10 mouse cellular contexts compared by ENCODE assay signal in genomic region chr8:83893915-83894314, GRCm38 (mm10). TPM values are rescaled to one million over a fixed set of nuclear protein-coding genes. Genes with fewer than 3 reads are reported as not detected.
DNase-seq lines count a peak whose midpoint lies in the region; ATAC-seq lines count a peak whose summit lies in the region.
"Had no signal": no experiment of that assay in that cellular context is flagged by ENCODE, and none has a peak within 500 bp of the region (broad histone marks: within the 10 kb centered on the region; RNA-seq: fewer than 3 reads in every experiment).

No protein-coding gene starts in this region.

- no peaks in the 10 kb centered on the region for H3K9me3 ChIP-seq in midbrain, embryonic 14.5 days (ENCODE audit: control insufficient read depth, low read length)
- H3K9me3 ChIP-seq in midbrain, embryonic 16.5 days (replicated peaks; ENCODE audit: control insufficient read depth, low read length, poor library complexity, severe bottlenecking) = no peaks in the 10 kb centered on the region
- H3K9me3 ChIP-seq: heart, embryonic 13.5 days; neural tube, embryonic 13.5 days had no signal

- H3K4me1 ChIP-seq in midbrain, embryonic 14.5 days (ENCODE audit: control insufficient read depth, insufficient read depth, low read length) = peaks cover 17% of the 10 kb centered on the region
- peaks cover 15% of the 10 kb centered on the region for H3K4me1 ChIP-seq in midbrain, embryonic 16.5 days (ENCODE audit: control insufficient read depth, insufficient read depth, low read length)

- H3K27me3 ChIP-seq in midbrain, embryonic 14.5 days (ENCODE audit: control insufficient read depth, insufficient read depth, low read length) = no peaks in the 10 kb centered on the region; the same call in 1 of the 2 replicates
- H3K27me3 ChIP-seq in midbrain, embryonic 16.5 days (ENCODE audit: control insufficient read depth, insufficient read depth, low read depth, low read length) = 0 out of 2 replicates have a peak, but pooled peaks cover 4% of the 10 kb centered on the region

- no peak for ATAC-seq in midbrain, embryonic 14.5 days (ENCODE audit: low FRiP score, low TSS enrichment)
- no peak for ATAC-seq in midbrain, embryonic 16.5 days

- no peak overlapping the region for H3K9ac ChIP-seq in midbrain, embryonic 14.5 days (replicated peaks; ENCODE audit: low read length)
- H3K9ac ChIP-seq in midbrain, embryonic 16.5 days (ENCODE audit: low read depth, low read length) = no peak overlapping the region
- H3K9ac ChIP-seq: heart, embryonic 13.5 days; neural tube, embryonic 13.5 days had no signal

- no peaks in the 10 kb centered on the region for H3K36me3 ChIP-seq in midbrain, embryonic 14.5 days (ENCODE audit: control insufficient read depth, insufficient read depth, low read length)
- no peaks in the 10 kb centered on the region for H3K36me3 ChIP-seq in midbrain, embryonic 16.5 days (ENCODE audit: control insufficient read depth, insufficient read depth, low read length)
- H3K36me3 ChIP-seq: heart, embryonic 13.5 days; neural tube, embryonic 13.5 days had no signal

- H3K4me3 ChIP-seq in midbrain, embryonic 14.5 days (replicated peaks; ENCODE audit: low read depth, low read length) = no peak overlapping the region
- no peak overlapping the region for H3K4me3 ChIP-seq in midbrain, embryonic 16.5 days (ENCODE audit: low read depth, low read length)
- H3K4me3 ChIP-seq: heart, embryonic 13.5 days; neural tube, embryonic 13.5 days had no signal

- peak; percentile 81 for DNase-seq in midbrain, embryonic 14.5 days
- DNase-seq in adipocyte (ENCODE audit: low spot score) = peak; percentile 85
- DNase-seq in embryo, embryonic 10 days (ENCODE audit: low spot score) = peak; percentile 69
- peak; percentile 57 to 87 for DNase-seq in kidney, adult 8-10 months
- peak; percentile 79 to 85 for DNase-seq in lung, adult 18-20 months
- peak; percentile 76 for DNase-seq in right cerebral cortex, postnatal 4 days
- DNase-seq in urinary bladder, postnatal 36 days (ENCODE audit: low spot score in 2 of 2) = peak; percentile 77 to 78

- H3K27ac ChIP-seq in midbrain, embryonic 14.5 days (replicated peaks; ENCODE audit: low read depth, low read length) = no peak overlapping the region
- H3K27ac ChIP-seq in midbrain, embryonic 16.5 days (ENCODE audit: low read length) = no peak overlapping the region
- H3K27ac ChIP-seq: heart, embryonic 13.5 days; neural tube, embryonic 13.5 days had no signal

- 5% methylated on average over 5 of the region's 5 CpGs for WGBS in midbrain, embryonic 14.5 days
- 1% methylated on average over 5 of the region's 5 CpGs for WGBS in midbrain, embryonic 16.5 days

- H3K4me2 ChIP-seq in midbrain, embryonic 14.5 days (ENCODE audit: low read length) = no peak overlapping the region
- no peak overlapping the region for H3K4me2 ChIP-seq in midbrain, embryonic 16.5 days (ENCODE audit: low read length)
- H3K4me2 ChIP-seq: heart, embryonic 13.5 days; neural tube, embryonic 13.5 days had no signal

RNA-seq across cellular contexts. Expression of gene Adgrl1, which starts 6.0 kb away (rescaled TPM):
- 77.2 and 92.7 TPM in 2 replicates for polyA plus RNA-seq in midbrain, embryonic 14.5 days (2014; fragmentation: Nextera tagmentation; extraction: Ambion mirVana)
- polyA plus RNA-seq in midbrain, embryonic 16.5 days (2015; fragmentation: Nextera tagmentation; extraction: Ambion mirVana) = 54.8 and 59.8 TPM in 2 replicates
